Mouse (Mus musculus) CD4-positive helper T cell, adult 2 months (primary cell): ENCODE measurements around the gene Lhx8.

Experiments used
- DNase-seq: peaks from one replicate; pipeline ENCODE4 v3.0.0-alpha.2; 2012; ENCODE audit warnings: low read depth, missing footprints, low spot score

Gene Lhx8

GRCm38 (mm10) chr3:154330181-154331002 lies at the start of gene Lhx8:
TSS of gene Lhx8 (minus strand) at chr3:154330659.
- DNase-seq, result no peak

GRCm38 (mm10) chr3:154373536-154373935 lies 43.1 kb upstream of the Lhx8 start:
- DNase-seq, result no peak

GRCm38 (mm10) chr3:154372688-154373087 lies 42.2 kb upstream of the Lhx8 start:
- no peak for DNase-seq

GRCm38 (mm10) chr3:154367327-154367726 lies 36.9 kb upstream of the Lhx8 start:
- DNase-seq, result no peak

- no peak for DNase-seq
Measured at GRCm38 (mm10) chr3:154364604-154365209, 34.2 kb upstream of the Lhx8 start.

- DNase-seq, result no peak
Measured at GRCm38 (mm10) chr3:154363507-154363906, 33.0 kb upstream of the Lhx8 start.

- no peak for DNase-seq
Measured at GRCm38 (mm10) chr3:154359231-154359630, 28.8 kb upstream of the Lhx8 start.

- DNase-seq, result no peak
Measured at GRCm38 (mm10) chr3:154340294-154340914, 9.9 kb upstream of the Lhx8 start.

GRCm38 (mm10) chr3:154339649-154340260 lies 9.3 kb upstream of the Lhx8 start:
- no peak for DNase-seq

GRCm38 (mm10) chr3:154334806-154335205 lies 4.3 kb upstream of the Lhx8 start:
- DNase-seq, result no peak

- DNase-seq, result no peak
Measured at GRCm38 (mm10) chr3:154333401-154333999, 3.0 kb upstream of the Lhx8 start.

GRCm38 (mm10) chr3:154332941-154333340 lies 2.5 kb upstream of the Lhx8 start:
- DNase-seq, result no peak

GRCm38 (mm10) chr3:154332213-154332530 lies 1.7 kb upstream of the Lhx8 start:
- no peak for DNase-seq

GRCm38 (mm10) chr3:154331506-154332212 lies 1.2 kb upstream of the Lhx8 start:
- no peak for DNase-seq

- no peak for DNase-seq
Measured at GRCm38 (mm10) chr3:154331003-154331340, 513 bp upstream of the Lhx8 start.

GRCm38 (mm10) chr3:154329323-154330180 lies 907 bp downstream of the Lhx8 start:
- DNase-seq, result no peak

- DNase-seq, result no peak
Measured at GRCm38 (mm10) chr3:154328721-154329322, 1.6 kb downstream of the Lhx8 start.

GRCm38 (mm10) chr3:154327883-154328720 lies 2.4 kb downstream of the Lhx8 start:
- no peak for DNase-seq
